Mouse (Mus musculus): ENCODE measurements around the gene Fbp2. TPM values are rescaled to one million over a fixed set of nuclear protein-coding genes. Genes with fewer than 3 reads are reported as not detected.

Fbp2 gene
- total and polyA plus RNA-seq, 3 experiments: 0.13 to 0.16 TPM; not detected in 1

DNA sequence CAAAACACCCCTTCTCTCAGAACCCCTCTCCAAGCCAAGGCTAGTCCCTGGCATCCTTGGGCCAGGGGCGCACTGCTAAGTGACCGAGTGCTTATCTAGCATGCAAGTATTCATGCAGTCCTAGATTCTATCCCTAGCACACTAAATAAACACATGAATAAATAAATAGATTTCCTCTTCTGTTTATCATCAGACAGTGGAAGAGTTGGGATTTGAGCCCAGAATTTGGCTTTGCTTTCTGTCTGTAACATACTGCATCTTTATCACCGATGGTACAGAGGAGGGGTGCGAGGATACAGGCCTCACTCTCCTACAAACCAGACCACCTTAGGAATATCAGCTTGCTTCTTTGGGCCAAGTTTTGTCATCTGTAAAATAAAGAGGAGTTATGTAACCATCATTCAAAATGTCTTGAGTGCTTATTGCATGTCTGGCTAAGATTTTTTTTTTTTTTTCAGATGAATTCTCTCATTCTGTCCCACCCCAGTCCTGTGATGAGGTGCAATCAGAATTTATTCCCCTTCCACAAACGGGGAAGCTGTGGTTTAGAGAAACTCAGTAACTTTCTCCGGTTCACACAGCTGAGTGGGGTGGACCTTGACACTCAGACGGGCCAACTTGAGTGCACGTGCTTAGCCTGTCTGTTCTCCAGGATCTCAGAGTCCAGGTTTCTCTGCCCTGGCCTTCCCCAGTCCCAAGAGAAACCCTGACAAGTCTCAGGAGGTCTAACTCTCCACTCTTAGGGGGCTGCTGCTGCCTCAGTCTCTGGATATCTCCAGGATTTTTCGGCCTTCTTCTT lies 35.0 kb upstream of the Fbp2 start:
- Histone ChIP-seq H3K4me2 (ENCODE audit: insufficient read depth, low read depth, poor library complexity, severe bottlenecking) (no peak overlapping the region), H3K36me3 (replicated peaks in 1 of 2; ENCODE audit: control insufficient read depth in 1 of 2, insufficient read depth in 1 of 2, low read length in 1 of 2) (no peaks in the 10 kb centered on the region), H3K79me2 (replicated peaks; ENCODE audit: control insufficient read depth, extremely low read depth, insufficient read depth, poor library complexity, severe bottlenecking) (no peaks in the 10 kb centered on the region), H3K27me3 (replicated peaks) (peaks cover 7% of the 10 kb centered on the region), H3K9me3 (replicated peaks; ENCODE audit: low read length) (no peaks in the 10 kb centered on the region), H3K4me3 (replicated peaks in 1 of 3; ENCODE audit: low read depth in 2 of 3, low read length in 2 of 3, poor library complexity in 1 of 3) (no peak overlapping the region), H3K27ac (ENCODE audit: insufficient read depth, low read depth) (no peak overlapping the region), H3K4me1 (ENCODE audit: control insufficient read depth in 1 of 2, insufficient read depth in 2 of 2) (no peaks in the 10 kb centered on the region), H3K9ac (ENCODE audit: insufficient read depth, low read depth) (no peak overlapping the region)
- TF ChIP-seq JUND (conservative IDR thresholded peaks at IDR 0.05; ENCODE audit: low read depth, low read length) (no peak), JUN (IDR thresholded peaks at IDR 0.05; ENCODE audit: insufficient read depth, low read depth, low read length) (no peak), BHLHE40 (IDR thresholded peaks at IDR 0.05; ENCODE audit: low read depth, low read length) (no peak), ZKSCAN1 (IDR thresholded peaks at IDR 0.05; ENCODE audit: borderline replicate concordance, low read depth, low read length) (no peak), CHD1 (IDR thresholded peaks at IDR 0.05; ENCODE audit: low read depth, low read length) (no peak), NELFE (IDR thresholded peaks at IDR 0.05; ENCODE audit: low read depth, low read length) (no peak), PAX5 (IDR thresholded peaks at IDR 0.05; ENCODE audit: low read length) (no peak), MAZ (IDR thresholded peaks at IDR 0.05; ENCODE audit: low read depth, low read length) (no peak), ELF1 (IDR thresholded peaks at IDR 0.05; ENCODE audit: low read depth, low read length) (no peak), KAT2A (IDR thresholded peaks at IDR 0.05; ENCODE audit: insufficient replicate concordance, low read length) (no peak), RAD21 (IDR thresholded peaks at IDR 0.05; ENCODE audit: low read depth, low read length) (no peak)
- in situ Hi-C loops (cut with MboI; ENCODE audit: low pct_ligation_motif_present, low pct_unique_long_range_greater_than_20kb, low sequenced_read_pairs) (no loop called here), dilution Hi-C loops (cut with MboI; ENCODE audit: extremely low pct_ligation_motif_present, extremely low pct_unique_long_range_greater_than_20kb, low sequenced_read_pairs) (no loop called here)
- DNase-seq (ENCODE audit: extremely low read depth): no peak

DNA sequence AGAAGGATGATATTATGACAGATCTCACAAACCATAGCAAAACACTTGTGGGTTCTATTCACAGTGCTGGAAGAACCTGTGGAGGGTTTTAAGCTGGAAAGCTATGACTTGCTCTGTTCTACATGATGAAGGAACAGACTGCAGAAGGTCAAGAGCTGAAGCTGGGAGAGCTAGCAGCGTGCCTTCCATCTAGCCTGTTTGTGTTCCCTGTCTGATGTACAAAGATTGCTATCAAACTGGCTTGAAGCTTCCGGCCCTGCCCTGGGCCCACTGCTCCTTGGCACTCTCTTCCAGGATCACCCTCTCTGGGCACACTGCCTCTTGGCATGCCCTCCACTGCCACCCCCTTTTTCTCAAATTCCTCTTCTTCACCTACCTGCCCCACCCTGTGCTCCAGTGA lies 31.1 kb upstream of the Fbp2 start:
- no peaks in the 10 kb centered on the region for H3K4me1 ChIP-seq (ENCODE audit: control insufficient read depth in 1 of 2, insufficient read depth in 2 of 2)
- no peak overlapping the region for H3K9ac ChIP-seq (ENCODE audit: insufficient read depth, low read depth)
- DNase-seq (ENCODE audit: extremely low read depth): no peak
- in situ Hi-C loops (cut with MboI; ENCODE audit: low pct_ligation_motif_present, low pct_unique_long_range_greater_than_20kb, low sequenced_read_pairs): no loop called here
- dilution Hi-C loops (cut with MboI; ENCODE audit: extremely low pct_ligation_motif_present, extremely low pct_unique_long_range_greater_than_20kb, low sequenced_read_pairs): no loop called here
- H3K9me3 ChIP-seq (replicated peaks; ENCODE audit: low read length): no peaks in the 10 kb centered on the region
- H3K79me2 ChIP-seq (replicated peaks; ENCODE audit: control insufficient read depth, extremely low read depth, insufficient read depth, poor library complexity, severe bottlenecking): no peaks in the 10 kb centered on the region
- no peak for TF ChIP-seq ETS1 (conservative IDR thresholded peaks at IDR 0.05; ENCODE audit: low read depth, low read length)
- TF ChIP-seq EP300 (IDR thresholded peaks at IDR 0.05; ENCODE audit: low read length): no peak
- TF ChIP-seq CTCF (conservative IDR thresholded peaks at IDR 0.05 in 1 of 2, IDR thresholded peaks at IDR 0.05 in 1 of 2; ENCODE audit: low read depth in 2 of 2, low read length in 2 of 2): no peak
- TF ChIP-seq UBTF (IDR thresholded peaks at IDR 0.05; ENCODE audit: low read depth, low read length): no peak
- TF ChIP-seq SMC3 (IDR thresholded peaks at IDR 0.05; ENCODE audit: low read depth, low read length): no peak
- no peak for TF ChIP-seq ZKSCAN1 (IDR thresholded peaks at IDR 0.05; ENCODE audit: borderline replicate concordance, low read depth, low read length)
- no peak for TF ChIP-seq E2F4 (IDR thresholded peaks at IDR 0.05; ENCODE audit: insufficient replicate concordance, low read depth, low read length)
- TF ChIP-seq USF1 (IDR thresholded peaks at IDR 0.05; ENCODE audit: low read depth, low read length): no peak
- no peak for TF ChIP-seq MAFK (IDR thresholded peaks at IDR 0.05; ENCODE audit: insufficient replicate concordance, low read length)
- no peak for TF ChIP-seq IRF4 (IDR thresholded peaks at IDR 0.05; ENCODE audit: low read depth, low read length)
- no peak for TF ChIP-seq BHLHE40 (IDR thresholded peaks at IDR 0.05; ENCODE audit: low read depth, low read length)
- no peak for TF ChIP-seq PAX5 (IDR thresholded peaks at IDR 0.05; ENCODE audit: low read length)
- no peak for TF ChIP-seq MXI1 (IDR thresholded peaks at IDR 0.05; ENCODE audit: low read depth, low read length)
- no peak for TF ChIP-seq KAT2A (IDR thresholded peaks at IDR 0.05; ENCODE audit: insufficient replicate concordance, low read length)
- no peak for TF ChIP-seq GABPA (IDR thresholded peaks at IDR 0.05; ENCODE audit: insufficient replicate concordance, low read depth, low read length)
- no peak for TF ChIP-seq TBP (conservative IDR thresholded peaks at IDR 0.05; ENCODE audit: low read depth, low read length)
- no peak for TF ChIP-seq JUND (conservative IDR thresholded peaks at IDR 0.05; ENCODE audit: low read depth, low read length)
- TF ChIP-seq CHD2 (IDR thresholded peaks at IDR 0.05; ENCODE audit: low read length): no peak
- TF ChIP-seq POLR2A (IDR thresholded peaks at IDR 0.05; ENCODE audit: low read depth, low read length): no peak
- H3K4me2 ChIP-seq (ENCODE audit: insufficient read depth, low read depth, poor library complexity, severe bottlenecking): no peak overlapping the region
- H3K36me3 ChIP-seq (replicated peaks in 1 of 2; ENCODE audit: control insufficient read depth in 1 of 2, insufficient read depth in 1 of 2, low read length in 1 of 2): no peaks in the 10 kb centered on the region
- no peak overlapping the region for H3K4me3 ChIP-seq (replicated peaks in 1 of 3; ENCODE audit: low read depth in 2 of 3, low read length in 2 of 3, poor library complexity in 1 of 3)
- H3K27me3 ChIP-seq (replicated peaks): peaks cover 7% of the 10 kb centered on the region
- no peak overlapping the region for H3K27ac ChIP-seq (ENCODE audit: insufficient read depth, low read depth)
